Mouse (Mus musculus): ENCODE data around the gene Wnt5b. TPM values are rescaled to one million over a fixed set of nuclear protein-coding genes. Genes with fewer than 3 reads are reported as not detected.

Wnt5b gene
- polyA plus RNA-seq, 1 experiment from 2014 or later: 5.8 TPM

- H3K9ac ChIP-seq: no peak overlapping the region
- no peak; the same call in 1 of the 2 replicates for ATAC-seq (replicated peaks; ENCODE audit: insufficient number of reproducible peaks, insufficient read depth, low FRiP score, low read depth)
- H3K4me1 ChIP-seq (replicated peaks): peaks cover 14% of the 10 kb centered on the region
- H3K27me3 ChIP-seq: no peaks in the 10 kb centered on the region
- peak overlapping the region; percentile 69 for H3K27ac ChIP-seq
- WGBS: 9% methylated on average over 1 of the region's 1 CpGs
- H3K9me3 ChIP-seq (replicated peaks): no peaks in the 10 kb centered on the region
- H3K4me3 ChIP-seq: no peak overlapping the region
- H3K4me2 ChIP-seq: no peak overlapping the region
- H3K36me3 ChIP-seq: no peaks in the 10 kb centered on the region
These were observed 134.4 kb downstream of the Wnt5b start for GRCm38 (mm10) chr6:119409766-119410165.

- no peak overlapping the region for H3K4me2 ChIP-seq
- H3K27ac ChIP-seq: no peak overlapping the region
These were observed 135.6 kb downstream of the Wnt5b start for GRCm38 (mm10) chr6:119408582-119408981.

GRCm38 (mm10) chr6:119407818-119408217, 136.3 kb downstream of the Wnt5b start:
- no peaks in the 10 kb centered on the region for H3K36me3 ChIP-seq
- no peak overlapping the region for H3K4me3 ChIP-seq
- no peak overlapping the region for H3K27ac ChIP-seq
- no peak overlapping the region for H3K4me2 ChIP-seq
- no peak for ATAC-seq (replicated peaks; ENCODE audit: insufficient number of reproducible peaks, insufficient read depth, low FRiP score, low read depth)
- H3K9ac ChIP-seq: no peak overlapping the region
- peaks cover 14% of the 10 kb centered on the region for H3K4me1 ChIP-seq (replicated peaks)
- 71% methylated on average over 6 of the region's 6 CpGs for WGBS
- H3K27me3 ChIP-seq: no peaks in the 10 kb centered on the region
- H3K9me3 ChIP-seq (replicated peaks): no peaks in the 10 kb centered on the region

More at GRCm38 (mm10) chr6:119408582-119408981, 135.6 kb downstream of the Wnt5b start:
- WGBS: 77% methylated on average over 9 of the region's 9 CpGs
- Histone ChIP-seq H3K4me3 (no peak overlapping the region), H3K4me1 (replicated peaks) (peaks cover 14% of the 10 kb centered on the region), H3K36me3 (no peaks in the 10 kb centered on the region), H3K9me3 (replicated peaks) (no peaks in the 10 kb centered on the region), H3K9ac (no peak overlapping the region), H3K27me3 (no peaks in the 10 kb centered on the region)
- ATAC-seq (replicated peaks; ENCODE audit: insufficient number of reproducible peaks, insufficient read depth, low FRiP score, low read depth): no peak

- H3K4me2 ChIP-seq: no peak overlapping the region
- WGBS: 88% methylated on average over 8 of the region's 8 CpGs
- H3K4me1 ChIP-seq (replicated peaks): peaks cover 14% of the 10 kb centered on the region
- H3K4me3 ChIP-seq: no peak overlapping the region
- H3K36me3 ChIP-seq: no peaks in the 10 kb centered on the region
- ATAC-seq (replicated peaks; ENCODE audit: insufficient number of reproducible peaks, insufficient read depth, low FRiP score, low read depth): no peak
- no peak overlapping the region for H3K27ac ChIP-seq
- H3K9me3 ChIP-seq (replicated peaks): no peaks in the 10 kb centered on the region
- no peak overlapping the region for H3K9ac ChIP-seq
- no peaks in the 10 kb centered on the region for H3K27me3 ChIP-seq
These were observed 137.6 kb downstream of the Wnt5b start for GRCm38 (mm10) chr6:119406528-119406927.

GRCm38 (mm10) chr6:119405310-119405709, 138.8 kb downstream of the Wnt5b start:
- 77% methylated on average over 7 of the region's 7 CpGs for WGBS

GRCm38 (mm10) chr6:119404854-119405253, 139.3 kb downstream of the Wnt5b start:
- WGBS: 85% methylated on average over 4 of the region's 4 CpGs

More at GRCm38 (mm10) chr6:119405310-119405709, 138.8 kb downstream of the Wnt5b start:
- H3K4me1 ChIP-seq (replicated peaks): peaks cover 8% of the 10 kb centered on the region
- H3K4me3 ChIP-seq: no peak overlapping the region
- no peak overlapping the region for H3K4me2 ChIP-seq
- no peaks in the 10 kb centered on the region for H3K9me3 ChIP-seq (replicated peaks)
- no peaks in the 10 kb centered on the region for H3K27me3 ChIP-seq
- H3K9ac ChIP-seq: no peak overlapping the region
- no peaks in the 10 kb centered on the region for H3K36me3 ChIP-seq
- H3K27ac ChIP-seq: no peak overlapping the region
- ATAC-seq (replicated peaks; ENCODE audit: insufficient number of reproducible peaks, insufficient read depth, low FRiP score, low read depth): no peak

GRCm38 (mm10) chr6:119402976-119403375, 141.2 kb downstream of the Wnt5b start:
- 74% methylated on average over 3 of the region's 3 CpGs for WGBS
- no peaks in the 10 kb centered on the region for H3K36me3 ChIP-seq
- no peak overlapping the region for H3K9ac ChIP-seq
- no peak for ATAC-seq (replicated peaks; ENCODE audit: insufficient number of reproducible peaks, insufficient read depth, low FRiP score, low read depth)
- no peaks in the 10 kb centered on the region for H3K9me3 ChIP-seq (replicated peaks)
- no peak overlapping the region for H3K4me2 ChIP-seq
- no peak overlapping the region for H3K4me3 ChIP-seq
- no peak overlapping the region for H3K27ac ChIP-seq
- no peaks in the 10 kb centered on the region for H3K4me1 ChIP-seq (replicated peaks)
- H3K27me3 ChIP-seq: no peaks in the 10 kb centered on the region

More at GRCm38 (mm10) chr6:119404854-119405253, 139.3 kb downstream of the Wnt5b start:
- Histone ChIP-seq H3K27ac (no peak overlapping the region), H3K4me2 (no peak overlapping the region), H3K9me3 (replicated peaks) (no peaks in the 10 kb centered on the region), H3K4me3 (no peak overlapping the region), H3K27me3 (no peaks in the 10 kb centered on the region), H3K9ac (no peak overlapping the region), H3K4me1 (replicated peaks) (peaks cover 3% of the 10 kb centered on the region), H3K36me3 (no peaks in the 10 kb centered on the region)
- no peak for ATAC-seq (replicated peaks; ENCODE audit: insufficient number of reproducible peaks, insufficient read depth, low FRiP score, low read depth)

GRCm38 (mm10) chr6:119401545-119402304, 142.4 kb downstream of the Wnt5b start:
- 78% methylated on average over 8 of the region's 8 CpGs for WGBS
- H3K4me1 ChIP-seq (replicated peaks): peaks cover under 1% of the 10 kb centered on the region; the same call in 1 of the 2 replicates
- H3K9ac ChIP-seq: no peak overlapping the region
- H3K27ac ChIP-seq: no peak overlapping the region
- no peak overlapping the region for H3K4me2 ChIP-seq
- H3K36me3 ChIP-seq: no peaks in the 10 kb centered on the region; the same call in 1 of the 2 replicates
- no peak overlapping the region for H3K4me3 ChIP-seq
- no peaks in the 10 kb centered on the region for H3K9me3 ChIP-seq (replicated peaks)
- no peaks in the 10 kb centered on the region for H3K27me3 ChIP-seq
- no peak for ATAC-seq (replicated peaks; ENCODE audit: insufficient number of reproducible peaks, insufficient read depth, low FRiP score, low read depth)

GRCm38 (mm10) chr6:119400649-119401048, 143.5 kb downstream of the Wnt5b start:
- 76% methylated on average over 3 of the region's 3 CpGs for WGBS
- no peak overlapping the region for H3K27ac ChIP-seq
- peaks cover 7% of the 10 kb centered on the region for H3K4me1 ChIP-seq (replicated peaks)
- H3K9ac ChIP-seq: no peak overlapping the region
- ATAC-seq (replicated peaks; ENCODE audit: insufficient number of reproducible peaks, insufficient read depth, low FRiP score, low read depth): no peak
- H3K9me3 ChIP-seq (replicated peaks): no peaks in the 10 kb centered on the region
- no peak overlapping the region for H3K4me3 ChIP-seq
- no peaks in the 10 kb centered on the region for H3K27me3 ChIP-seq
- H3K4me2 ChIP-seq: no peak overlapping the region
- no peaks in the 10 kb centered on the region; the same call in 1 of the 2 replicates for H3K36me3 ChIP-seq

- H3K4me2 ChIP-seq: no peak overlapping the region
- no peaks in the 10 kb centered on the region; the same call in 1 of the 2 replicates for H3K36me3 ChIP-seq
- ATAC-seq (replicated peaks; ENCODE audit: insufficient number of reproducible peaks, insufficient read depth, low FRiP score, low read depth): no peak
- peaks cover 7% of the 10 kb centered on the region for H3K4me1 ChIP-seq (replicated peaks)
- H3K27me3 ChIP-seq: no peaks in the 10 kb centered on the region
- no peak overlapping the region for H3K4me3 ChIP-seq
- H3K9me3 ChIP-seq (replicated peaks): no peaks in the 10 kb centered on the region
- no peak overlapping the region for H3K9ac ChIP-seq
- WGBS: 92% methylated on average over 3 of the region's 3 CpGs
- no peak overlapping the region for H3K27ac ChIP-seq
These were observed 144.8 kb downstream of the Wnt5b start for GRCm38 (mm10) chr6:119399371-119399770.

GRCm38 (mm10) chr6:119396309-119396634, 147.9 kb downstream of the Wnt5b start:
- H3K27ac ChIP-seq: peak overlapping the region; percentile 55
- no peaks in the 10 kb centered on the region for H3K27me3 ChIP-seq
- ATAC-seq (replicated peaks; ENCODE audit: insufficient number of reproducible peaks, insufficient read depth, low FRiP score, low read depth): peak; percentile 86
- H3K4me2 ChIP-seq: no peak overlapping the region
- 24% methylated on average over 5 of the region's 5 CpGs for WGBS
- no peak overlapping the region for H3K4me3 ChIP-seq
- peaks cover 7% of the 10 kb centered on the region for H3K4me1 ChIP-seq (replicated peaks)
- H3K36me3 ChIP-seq: no peaks in the 10 kb centered on the region; the same call in 1 of the 2 replicates
- H3K9me3 ChIP-seq (replicated peaks): no peaks in the 10 kb centered on the region
- no peak overlapping the region for H3K9ac ChIP-seq

Measured in heart, embryonic 15.5 days (tissue).